Mouse (Mus musculus): ENCODE measurements at regions not wholly inside any gene's neighbourhood (a gene's known extent, or its start where the extent isn't known, plus 50 kb on each side); places are given as distances from the start of the nearest gene placed in this dataset.

DNA sequence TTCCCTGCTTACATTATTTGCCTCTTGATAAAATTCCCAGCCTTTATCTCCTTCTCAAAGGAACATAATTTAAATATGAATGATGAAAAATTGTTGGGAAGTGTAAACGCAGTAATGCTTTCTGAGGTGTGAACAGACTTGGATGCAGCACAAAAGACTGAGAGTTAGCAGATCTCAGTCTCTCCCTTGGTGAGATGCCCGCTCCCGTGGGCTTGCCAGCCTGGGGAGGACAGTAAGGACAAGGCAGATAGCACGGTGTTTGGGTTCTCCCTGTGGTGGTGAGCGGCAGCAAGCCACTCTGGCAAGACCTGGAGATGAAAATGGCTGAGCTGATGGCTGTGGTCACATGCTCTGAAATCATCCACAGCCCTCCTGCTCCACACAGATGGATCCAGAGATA, 176.8 kb upstream of the Cdh4 start:
- POLR2A ChIA-PET: interaction anchor here in 1 of 4 experiments (1.5 kb wide), 1 partner anchor 12 kb away, joined by 3 read pairs; no protein-coding TSS in a partner anchor
- CTCF ChIA-PET: no interaction called here

DNA sequence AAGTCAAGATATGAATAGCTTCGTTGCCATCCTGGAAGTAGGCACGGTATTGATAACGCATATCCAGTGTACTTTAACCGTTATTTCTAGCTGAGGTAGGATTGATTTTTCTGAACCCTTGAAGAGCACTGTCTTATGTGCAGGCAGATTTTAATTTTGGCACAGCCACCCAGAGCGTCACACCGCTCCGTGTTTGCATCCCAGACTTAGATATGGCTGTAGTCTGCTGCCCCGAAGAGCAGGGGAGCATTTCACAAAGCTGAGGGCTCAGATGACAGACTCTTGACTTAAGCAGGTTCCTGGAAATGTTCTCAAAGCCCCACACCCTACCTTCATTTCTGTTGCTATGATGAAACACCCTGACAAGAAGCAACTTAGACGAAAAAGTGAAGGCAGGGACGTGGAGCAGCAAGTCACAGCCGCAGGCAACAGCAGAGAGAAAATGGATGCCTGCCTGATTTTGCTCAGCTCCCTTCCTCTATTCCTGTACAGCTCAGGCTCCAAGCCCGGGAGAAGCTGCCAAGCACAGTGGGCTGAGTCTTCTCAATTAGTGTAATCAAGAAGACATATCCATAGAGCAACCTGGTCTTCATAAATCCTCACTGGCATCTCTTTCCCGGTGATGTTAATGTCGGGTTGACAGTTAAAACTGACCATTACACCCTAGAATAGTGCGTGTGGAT, 164.9 kb upstream of the Cdh4 start:
- CTCF ChIA-PET: no interaction called here
- POLR2A ChIA-PET: interaction anchor here in 1 of 4 experiments (1.3 kb wide), 2 partner anchors 13 to 142 kb away, joined by 3 read pairs; no protein-coding TSS in a partner anchor

DNA sequence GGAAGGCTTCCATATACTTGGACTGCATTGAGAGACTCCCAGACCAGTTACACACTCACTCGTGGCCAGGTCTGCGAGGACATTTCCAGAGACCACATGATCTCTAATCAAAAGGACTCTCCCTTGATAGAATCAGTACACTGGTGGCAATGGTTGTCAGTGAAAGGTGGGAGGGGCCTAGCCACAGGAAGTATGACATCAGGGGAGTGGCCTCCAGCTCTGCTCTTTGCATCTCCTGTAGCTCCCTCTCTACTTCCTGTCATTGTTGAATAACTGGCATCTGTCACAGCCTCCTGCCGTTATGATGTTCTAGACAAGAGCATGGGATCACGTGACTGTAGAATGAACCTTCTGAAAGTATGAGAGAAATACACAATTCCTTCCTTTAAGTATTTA, 164.3 kb upstream of the Cdh4 start:
- ChIA-PET CTCF (no interaction called here), POLR2A (interaction anchor here in 1 of 4 experiments (1.3 kb wide), 2 partner anchors 13 to 142 kb away, joined by 3 read pairs; no protein-coding TSS in a partner anchor)

DNA sequence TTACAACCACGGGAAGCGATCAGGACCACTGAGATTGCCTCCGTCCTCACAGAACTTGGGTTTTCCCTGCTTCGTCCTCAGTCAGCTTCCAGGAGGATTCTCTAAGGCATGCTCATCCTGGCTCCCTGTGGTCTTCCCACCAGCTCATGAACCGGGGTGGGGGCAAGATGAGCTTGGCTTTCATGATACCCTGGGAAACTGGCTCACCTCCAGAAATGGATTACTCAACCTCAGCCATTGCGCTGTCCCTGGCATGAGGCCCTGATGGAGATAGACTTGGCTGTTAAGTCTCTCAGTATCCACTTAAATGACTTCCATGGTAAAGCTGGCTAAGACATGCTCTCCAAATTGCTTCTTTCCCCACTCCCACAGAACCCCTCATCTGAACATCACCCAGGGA, 160.0 kb upstream of the Cdh4 start:
- POLR2A ChIA-PET: no interaction called here
- CTCF ChIA-PET: no interaction called here

DNA sequence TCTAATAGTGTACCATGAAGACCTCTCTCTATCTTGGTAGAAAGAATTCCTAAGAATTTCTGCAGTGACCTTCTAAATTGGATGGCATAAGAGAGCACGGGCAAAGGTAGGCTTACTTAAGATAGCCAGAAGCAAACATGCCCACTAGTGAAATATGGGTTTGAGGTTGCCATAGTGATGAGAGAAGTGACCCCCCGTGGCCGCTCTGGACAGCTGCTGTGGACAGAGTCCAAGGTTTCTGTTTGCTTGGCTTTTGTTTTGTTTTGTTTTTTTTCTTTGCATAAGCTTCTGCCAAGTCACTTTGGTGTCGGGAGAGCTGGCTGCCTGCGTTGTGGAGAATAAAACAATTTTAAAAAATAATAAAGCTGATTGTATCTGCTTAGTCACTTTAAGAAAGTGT, 151.8 kb upstream of the Cdh4 start:
- ChIA-PET CTCF (interaction anchor here in 1 of 4 experiments (0.6 kb wide), 1 partner anchor 502 kb away, joined by 3 read pairs; no protein-coding TSS in a partner anchor), POLR2A (no interaction called here)

DNA sequence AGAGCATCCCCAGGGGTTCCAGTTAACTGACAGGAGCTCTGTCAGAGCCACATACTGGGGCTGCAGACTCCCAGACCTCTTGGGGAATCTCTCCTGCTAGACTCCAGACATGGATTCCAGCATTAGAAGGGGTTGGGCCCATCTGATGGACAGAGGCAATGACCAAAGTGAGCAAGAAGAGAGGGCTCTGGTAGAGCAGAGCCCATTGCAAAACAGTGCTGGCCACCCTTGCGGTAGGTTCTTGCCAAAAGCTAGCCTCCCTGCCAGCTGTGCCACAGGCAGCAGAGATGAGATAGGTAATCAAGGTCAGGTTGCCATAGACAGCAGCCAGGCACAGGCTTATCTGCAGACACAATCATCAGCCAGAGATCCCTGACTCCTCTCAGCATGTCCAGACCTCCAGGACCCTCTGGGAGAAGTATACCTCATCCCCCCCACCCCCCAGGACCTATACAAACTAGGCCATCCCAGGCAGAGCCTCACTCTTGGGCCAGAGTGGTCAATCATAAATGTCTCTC, 151.1 kb upstream of the Cdh4 start:
- ChIA-PET CTCF (interaction anchor here in 1 of 4 experiments (0.6 kb wide), 2 partner anchors 225 to 503 kb away, joined by 3 to 7 read pairs; no protein-coding TSS in a partner anchor), POLR2A (interaction anchor here in 1 of 4 experiments (0.6 kb wide), 1 partner anchor 48 kb away, joined by 3 read pairs; no protein-coding TSS in a partner anchor)

DNA sequence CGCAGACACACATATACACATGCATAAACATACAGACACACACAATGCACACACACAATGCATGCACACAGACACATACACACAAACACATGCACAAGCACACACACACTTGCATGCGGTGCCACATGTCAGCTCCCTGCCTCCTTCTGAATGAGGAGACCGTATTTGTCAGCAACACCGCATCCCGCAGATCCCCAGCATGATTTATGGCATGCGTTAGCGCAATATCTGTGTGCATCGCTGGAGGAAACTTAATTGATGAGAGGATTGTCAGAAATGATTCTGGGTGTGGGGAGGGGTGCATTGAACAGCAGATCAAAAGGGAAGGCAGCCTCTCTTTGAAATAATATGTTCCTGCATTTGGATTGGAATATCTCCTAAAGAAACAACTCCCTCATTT, 150.3 kb upstream of the Cdh4 start:
- CTCF ChIA-PET: interaction anchor here in 1 of 4 experiments (0.6 kb wide), 1 partner anchor 226 kb away, joined by 7 read pairs; no protein-coding TSS in a partner anchor
- POLR2A ChIA-PET: no interaction called here

DNA sequence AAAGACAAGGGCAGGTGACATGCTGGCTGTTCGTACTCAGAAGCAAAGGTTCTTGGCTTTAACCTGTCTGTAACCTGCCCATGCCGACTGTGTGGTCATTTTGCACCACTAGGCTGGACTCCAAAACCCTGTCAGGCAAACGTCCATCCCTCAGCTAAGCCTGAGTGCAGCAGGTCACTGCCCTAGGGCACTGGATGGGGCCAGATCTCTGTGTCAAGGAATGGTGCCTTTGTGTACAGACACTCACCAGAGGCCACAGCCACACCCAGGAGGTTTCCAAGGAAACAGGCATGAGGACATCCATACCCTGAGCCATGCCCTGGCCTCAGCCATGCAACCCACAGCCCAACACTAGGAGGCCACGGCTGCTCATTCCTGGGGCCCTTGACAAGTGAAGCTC, 149.7 kb upstream of the Cdh4 start:
- CTCF ChIA-PET: no interaction called here
- POLR2A ChIA-PET: no interaction called here

DNA sequence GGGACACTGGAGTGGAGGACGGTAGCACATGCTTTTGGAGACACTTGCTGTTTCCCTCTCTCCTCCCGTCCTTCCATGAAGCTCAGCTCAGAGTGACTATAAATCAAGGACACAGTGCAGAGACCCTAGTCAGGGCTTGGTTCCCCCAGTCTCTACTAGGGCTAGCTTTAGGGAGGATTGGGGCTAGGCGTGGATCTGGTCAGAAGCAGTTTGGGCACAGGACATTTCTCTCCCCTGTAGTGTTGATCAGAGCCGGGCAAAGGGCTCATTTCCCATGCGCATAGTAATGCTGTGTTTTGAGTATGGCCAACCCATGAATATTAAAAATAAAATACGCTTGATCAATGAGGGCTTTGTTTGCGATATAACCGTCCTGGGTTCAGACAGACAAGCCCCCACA, 149.1 kb upstream of the Cdh4 start:
- POLR2A ChIA-PET: no interaction called here

DNA sequence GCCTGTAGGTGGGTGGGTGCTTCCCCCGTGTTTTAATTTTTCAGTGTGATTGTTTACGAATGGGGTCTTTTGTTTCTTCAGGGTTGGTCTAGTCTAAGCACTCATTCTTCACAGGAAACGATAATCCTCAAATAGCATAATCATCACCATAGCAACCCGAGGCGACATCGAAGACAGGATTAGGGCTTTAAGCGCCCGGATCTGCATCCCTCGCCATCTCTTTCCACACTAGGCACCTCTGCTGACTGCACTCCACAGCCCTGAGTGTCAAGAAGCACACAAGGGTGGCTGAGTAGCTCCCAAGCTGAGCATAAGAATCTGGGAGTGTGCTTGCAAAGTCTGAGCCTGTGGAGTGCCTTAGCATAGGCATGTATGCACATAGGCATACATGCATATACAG, 145.2 kb upstream of the Cdh4 start:
- ChIA-PET POLR2A (interaction anchor here in 1 of 4 experiments (0.7 to 1.0 kb wide), 2 partner anchors 10 to 136 kb away, joined by 3 read pairs; no protein-coding TSS in a partner anchor), CTCF (no interaction called here)

More for the DNA sequence above, 149.1 kb upstream of the Cdh4 start:
- CTCF ChIA-PET: no interaction called here

DNA sequence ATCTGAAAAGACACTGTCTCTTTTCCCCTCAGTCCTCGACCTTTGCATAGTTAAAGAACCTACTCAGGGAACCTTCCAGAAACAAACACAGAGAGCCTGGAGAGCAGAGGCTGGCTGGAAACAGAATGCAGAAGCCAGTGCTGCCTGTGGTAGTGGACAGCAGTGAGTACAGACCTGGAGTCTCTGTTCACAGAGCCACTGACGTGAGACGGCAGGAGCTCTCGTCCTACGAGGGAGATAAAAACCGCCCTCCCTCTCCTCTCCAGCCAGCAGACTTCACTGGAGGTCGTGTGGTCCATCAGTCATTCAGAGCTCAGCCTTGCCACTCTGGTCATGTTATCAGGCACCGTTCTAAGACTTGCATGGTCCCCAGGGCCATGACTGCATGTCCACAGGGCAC, 138.5 kb upstream of the Cdh4 start:
- ChIA-PET CTCF (no interaction called here), POLR2A (interaction anchor here in 2 of 4 experiments (0.6 to 0.7 kb wide), 2 partner anchors 113 to 380 kb away, joined by 3 read pairs; no protein-coding TSS in a partner anchor)

DNA sequence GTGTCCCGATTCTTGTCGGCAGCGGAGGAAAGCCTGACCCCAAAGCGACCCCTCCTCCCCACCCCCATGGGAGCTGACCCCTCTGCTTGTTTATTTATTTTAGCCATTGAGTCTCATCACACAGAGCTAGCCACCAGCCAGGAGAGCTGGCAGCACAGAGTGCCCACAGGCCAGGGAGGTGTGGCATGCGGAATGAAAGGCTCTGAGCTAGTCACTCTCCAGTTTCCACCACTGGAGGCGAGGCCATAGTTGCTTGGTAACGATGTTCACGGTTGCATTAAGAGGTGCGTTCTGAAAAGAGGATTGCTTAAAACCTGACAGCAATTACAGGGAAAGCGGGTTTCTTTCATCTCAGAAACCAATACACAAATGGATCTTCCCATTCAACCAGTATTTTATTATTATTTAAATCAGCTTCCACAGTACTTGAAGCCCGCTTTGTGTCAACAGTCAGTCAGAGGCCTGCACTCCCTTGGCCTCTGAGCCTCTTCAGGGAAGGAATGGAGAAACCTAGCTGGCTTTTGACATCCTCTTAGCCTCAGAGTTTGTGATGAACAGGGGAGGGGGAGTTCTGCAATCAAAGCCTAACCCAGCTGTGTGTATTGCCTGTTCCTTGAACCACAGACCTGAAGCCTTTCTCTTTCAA, 134.8 kb upstream of the Cdh4 start:
- CTCF ChIA-PET: interaction anchor here in 2 of 4 experiments (0.5 to 0.8 kb wide), 3 partner anchors 49 to 771 kb away, joined by 3 read pairs; no protein-coding TSS in a partner anchor
- POLR2A ChIA-PET: interaction anchor here in 1 of 4 experiments (1.2 to 1.3 kb wide), 2 partner anchors 10 to 14 kb away, joined by 3 read pairs; no protein-coding TSS in a partner anchor

DNA sequence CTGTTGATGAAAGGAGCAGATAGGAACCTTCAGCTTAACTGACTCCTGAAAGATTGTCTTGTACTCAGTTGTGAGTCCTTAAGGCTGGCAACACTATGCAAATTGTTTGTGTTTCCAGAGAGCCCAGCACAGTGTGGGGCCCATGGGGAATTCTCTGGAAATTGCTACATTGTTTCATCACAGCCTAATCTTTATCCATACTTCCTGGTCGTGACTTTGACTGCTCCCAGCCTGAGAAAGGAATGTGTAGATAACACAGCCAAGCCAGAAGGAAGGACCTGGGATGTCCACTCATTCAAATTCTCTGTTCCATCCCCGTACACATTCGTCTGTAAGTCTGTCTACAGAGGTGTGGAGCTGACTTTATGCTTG, 134.3 kb upstream of the Cdh4 start:
- CTCF ChIA-PET: no interaction called here
- POLR2A ChIA-PET: interaction anchor here in 1 of 4 experiments (1.2 to 1.3 kb wide), 2 partner anchors 11 to 14 kb away, joined by 3 read pairs; no protein-coding TSS in a partner anchor

DNA sequence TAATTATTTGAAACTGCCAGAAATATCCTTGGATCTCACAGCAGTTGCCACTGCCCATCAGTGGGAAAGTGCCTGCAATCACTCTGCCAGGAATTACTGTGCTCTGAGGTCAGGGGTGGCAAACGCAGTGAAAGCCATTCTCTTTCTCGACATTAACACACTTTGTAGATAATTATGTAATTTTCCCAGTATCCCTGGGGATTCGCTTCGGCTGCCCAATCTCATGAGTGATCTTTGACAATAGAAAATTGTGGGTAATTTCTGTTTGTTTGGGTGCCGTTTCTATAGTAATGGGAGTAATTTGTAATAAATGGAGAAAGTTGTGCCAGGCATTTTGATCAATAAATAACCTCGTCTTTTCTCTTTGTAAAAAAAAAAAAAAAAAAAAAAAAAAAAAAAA, 124.2 kb upstream of the Cdh4 start:
- ChIA-PET CTCF (no interaction called here), POLR2A (no interaction called here)

DNA sequence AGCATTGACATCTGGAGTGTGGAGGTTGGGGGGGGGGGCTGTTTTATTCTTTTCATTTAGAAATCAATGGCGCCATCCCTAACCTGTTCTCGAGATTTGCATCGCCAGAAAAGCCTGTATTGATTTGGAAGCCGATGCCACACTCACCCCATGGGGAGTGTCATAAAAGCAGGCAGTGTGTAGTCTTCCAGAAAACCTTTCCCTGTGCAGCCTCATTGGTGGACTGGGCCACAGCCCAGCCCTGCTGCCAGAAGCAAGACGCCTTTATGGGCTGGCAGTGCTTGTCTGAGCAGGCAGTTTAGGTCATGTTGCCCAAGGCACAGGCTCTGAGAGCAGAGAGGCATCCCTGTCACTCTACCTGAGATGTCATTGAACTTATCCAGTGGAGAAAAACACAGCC, 117.0 kb upstream of the Cdh4 start:
- CTCF ChIA-PET: no interaction called here
- POLR2A ChIA-PET: no interaction called here

DNA sequence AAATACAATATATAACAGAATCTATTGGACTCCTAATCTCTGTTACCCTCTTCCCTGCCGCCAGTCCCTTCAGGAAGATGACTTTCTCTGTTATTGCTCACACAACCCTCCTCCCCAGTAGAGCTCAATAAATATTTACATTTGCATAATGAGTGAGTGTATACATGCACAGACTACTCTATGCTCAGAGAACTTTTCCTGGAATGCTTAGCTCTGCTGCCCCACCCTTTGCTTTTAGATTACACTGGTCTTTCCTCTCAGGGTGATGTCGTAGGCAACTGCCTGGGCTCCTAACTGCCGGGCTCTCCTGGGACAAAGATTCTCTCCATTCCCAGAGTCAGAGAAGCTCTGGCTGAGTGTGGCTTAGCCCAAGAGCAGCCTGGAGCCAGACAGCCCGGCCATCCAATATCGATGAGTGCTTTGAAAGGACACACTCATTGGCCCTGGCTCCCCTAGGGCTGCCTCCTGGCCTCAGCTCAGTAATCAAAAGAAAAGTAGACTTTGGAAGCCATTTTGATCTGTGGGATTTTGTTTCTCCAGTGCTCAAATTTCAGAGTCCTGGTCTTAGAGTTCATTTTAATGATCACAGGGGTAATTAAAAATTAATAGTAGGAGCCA, 109.2 kb upstream of the Cdh4 start:
- CTCF ChIA-PET: interaction anchor here in 1 of 4 experiments (0.6 kb wide), 1 partner anchor 14 kb away, joined by 15 read pairs; no protein-coding TSS in a partner anchor
- POLR2A ChIA-PET: interaction anchor here in 1 of 4 experiments (1.5 kb wide), 1 partner anchor 81 kb away, joined by 3 read pairs; no protein-coding TSS in a partner anchor

DNA sequence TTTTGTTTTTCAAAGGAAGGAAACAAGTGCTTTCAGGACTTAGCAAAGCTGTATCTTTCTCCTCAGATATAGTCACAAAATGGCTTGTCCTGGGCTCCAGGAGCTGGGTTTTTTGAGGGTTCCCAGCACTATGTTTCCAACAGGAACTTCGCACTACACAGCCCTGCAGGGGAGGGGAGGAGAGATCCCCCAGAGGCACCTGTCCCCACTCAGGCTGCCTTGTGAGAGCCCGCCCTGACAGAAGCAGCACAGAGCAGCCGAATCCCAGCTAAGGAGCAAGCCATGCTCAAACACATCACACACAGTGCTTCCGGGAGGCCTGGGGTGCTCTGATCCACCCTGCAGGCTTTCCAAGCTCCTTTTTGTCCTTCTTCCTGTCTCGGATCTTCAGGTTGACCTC, 108.6 kb upstream of the Cdh4 start:
- ChIA-PET POLR2A (interaction anchor here in 1 of 4 experiments (1.5 kb wide), 1 partner anchor 81 kb away, joined by 3 read pairs; no protein-coding TSS in a partner anchor), CTCF (interaction anchor here in 1 of 4 experiments (0.6 kb wide), 1 partner anchor 14 kb away, joined by 15 read pairs; no protein-coding TSS in a partner anchor)

DNA sequence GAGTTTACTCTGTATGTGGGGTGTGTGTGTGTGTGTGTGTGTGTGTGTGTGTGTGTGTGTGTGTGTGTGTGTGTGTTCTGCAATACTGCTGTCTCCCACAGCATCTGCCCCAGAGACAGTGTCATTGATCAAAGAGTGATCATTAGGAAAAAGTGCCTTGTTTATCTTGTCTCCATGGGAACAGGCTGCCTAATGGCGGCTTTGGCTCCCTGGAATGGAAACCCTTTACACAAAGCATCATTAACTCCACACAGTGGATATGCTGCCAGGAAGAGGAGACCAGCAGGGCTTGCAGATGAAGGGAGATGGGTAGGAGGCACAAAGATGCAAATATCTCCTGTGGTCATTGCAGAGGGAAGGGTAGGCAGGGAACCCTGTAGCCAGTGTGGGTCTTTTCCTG, 106.0 kb upstream of the Cdh4 start:
- CTCF ChIA-PET: no interaction called here

DNA sequence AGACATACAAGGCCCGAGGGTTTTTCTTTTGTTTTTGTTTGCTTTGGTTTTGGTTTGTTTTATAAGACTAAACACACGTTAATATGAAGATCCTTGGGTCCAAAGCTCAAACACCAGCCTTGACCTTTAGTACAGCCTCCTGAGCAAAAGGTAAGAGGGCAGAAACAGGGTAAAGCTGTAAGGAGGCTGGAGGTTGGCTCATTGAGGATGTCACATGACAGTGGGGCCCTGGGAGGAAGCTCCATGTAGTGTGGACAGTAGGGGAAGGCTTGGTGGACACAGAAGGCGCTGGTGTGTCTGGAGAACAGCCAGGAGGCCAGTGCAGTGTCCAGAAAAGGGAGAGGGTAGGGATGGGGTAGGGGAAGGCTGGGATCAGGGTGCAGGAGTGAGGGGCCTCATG, 89.6 kb upstream of the Cdh4 start:
- ChIA-PET POLR2A (no interaction called here), CTCF (no interaction called here)

More for the DNA sequence above, 106.0 kb upstream of the Cdh4 start:
- POLR2A ChIA-PET: no interaction called here

DNA sequence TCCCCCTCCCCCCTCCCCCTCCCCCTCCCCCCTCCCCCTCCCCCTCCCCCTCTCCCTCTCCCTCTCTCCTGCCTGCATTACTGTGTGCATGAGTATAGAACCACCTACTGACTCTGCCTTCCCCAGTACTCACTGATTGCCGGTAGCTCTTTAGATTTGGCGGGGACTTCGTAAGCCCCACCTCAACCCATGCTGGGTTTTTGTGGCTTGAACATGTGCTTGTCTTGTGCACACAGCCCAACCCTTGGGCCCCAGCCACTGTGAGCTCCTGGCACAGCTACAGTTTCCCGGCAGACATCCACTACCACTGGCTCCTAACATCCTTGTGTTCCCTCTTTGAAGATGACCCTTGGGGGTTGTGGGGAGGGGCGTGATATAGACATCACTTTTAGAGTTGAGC, 87.4 kb upstream of the Cdh4 start:
- ChIA-PET POLR2A (no interaction called here), CTCF (no interaction called here)

Measured in embryonic stem cell, embryonic (primary cell).